Mouse (Mus musculus) liver, embryonic 14.5 days (tissue): Measurements from ENCODE around the gene Stim1.

Experiments used
- CTCF ChIP-seq: IDR thresholded peaks from 2 replicates; pipeline ENCODE4 v1.5.1; 2016; ENCODE audit warnings: antibody characterized with exemption, low read depth, control low read depth
- EP300 ChIP-seq: IDR thresholded peaks from 2 replicates; pipeline ENCODE4 v1.6.1; 2016; ENCODE audit warnings: antibody characterized with exemption, low read depth

GRCm38 (mm10) chr7:102347327-102347726 is 79.7 kb downstream of the Stim1 start:
- no peak for TF ChIP-seq CTCF
- no peak for TF ChIP-seq EP300
